Mouse (Mus musculus) hindbrain, embryonic 12.5 days (tissue): ENCODE measurements around the gene Dph1. TPM values are rescaled to one million over a fixed set of nuclear protein-coding genes. Genes with fewer than 3 reads are reported as not detected.
A peak's percentile ranks its signal among the peaks of the same experiment; 100 is the strongest.

Experiments
- ATAC-seq: fragments of 200-750 bp; cut with Nextera tagmentation; 2 replicates; pipeline ENCODE4 v1.8.0; 2017; ENCODE audit warnings: moderate TSS enrichment; ENCODE audit not compliant: low FRiP score
- H3K27ac ChIP-seq: fragments of 300-500 bp; sonication (generic); 2 replicates; pipeline ENCODE4 v1.5.1; 2016; ENCODE audit warnings: mild to moderate bottlenecking
- H3K27me3 ChIP-seq: fragments of 300-500 bp; sonication (generic); 2 replicates; pipeline ENCODE4 v1.6.1; 2016; ENCODE audit warnings: mild to moderate bottlenecking
- H3K36me3 ChIP-seq: fragments of 300-500 bp; sonication (generic); 2 replicates; pipeline ENCODE4 v1.6.1; 2016; ENCODE audit warnings: mild to moderate bottlenecking
- H3K4me1 ChIP-seq: fragments of 300-500 bp; sonication (generic); 2 replicates; pipeline ENCODE4 v1.6.1; 2016
- H3K4me2 ChIP-seq: fragments of 300-500 bp; sonication (generic); replicated peaks from 2 replicates; pipeline ENCODE4 v1.6.1; 2016; ENCODE audit warnings: mild to moderate bottlenecking
- H3K4me3 ChIP-seq: fragments of 300-500 bp; sonication (generic); 2 replicates; pipeline ENCODE4 v1.5.1; 2016; ENCODE audit warnings: mild to moderate bottlenecking
- H3K9ac ChIP-seq: fragments of 300-500 bp; sonication (generic); 2 replicates; pipeline ENCODE4 v1.6.1; 2016; ENCODE audit warnings: mild to moderate bottlenecking, moderate library complexity
- H3K9me3 ChIP-seq: fragments of 300-500 bp; sonication (generic); replicated peaks from 2 replicates; pipeline ENCODE4 v1.6.1; 2016; ENCODE audit warnings: mild to moderate bottlenecking
- WGBS: fragments of 180-500 bp; shearing (Covaris S2); methylation state at CpG from one replicate; pipeline ENCODE4 v1.1.7; 2016; 5-methylcytosine and 5-hydroxymethylcytosine counted together
- polyA plus RNA-seq: library from polyadenylated mRNA; unstranded; fragments of >200 nt; fragmentation: Nextera tagmentation; extraction: Ambion mirVana; gene quantifications from 2 replicates; pipeline ENCODE4 v1.2.1, GENCODE M21; 2016

The Dph1 gene
- polyA plus RNA-seq, 1 experiment from 2014 or later: 18.6 TPM

GRCm38 (mm10) chr11:75147846-75148168 lies 43.2 kb downstream of the Dph1 start:
- Histone ChIP-seq H3K27ac (peak overlapping the region; percentile 82), H3K9me3 (no peaks in the 10 kb centered on the region), H3K27me3 (no peaks in the 10 kb centered on the region), H3K36me3 (peaks cover 33% of the 10 kb centered on the region), H3K4me2 (no peak overlapping the region), H3K9ac (0 out of 2 replicates have a peak overlapping the region, but pooled peaks have one; percentile 10), H3K4me3 (no peak overlapping the region), H3K4me1 (peaks cover 20% of the 10 kb centered on the region)
- peak; percentile 52; the same call in 1 of the 2 replicates for ATAC-seq
- 39% methylated on average over 3 of the region's 3 CpGs for WGBS

GRCm38 (mm10) chr11:75147106-75147845 lies 43.8 kb downstream of the Dph1 start:
- Histone ChIP-seq H3K4me2 (no peak overlapping the region), H3K9me3 (no peaks in the 10 kb centered on the region), H3K27me3 (no peaks in the 10 kb centered on the region), H3K9ac (0 out of 2 replicates have a peak overlapping the region, but pooled peaks have one; percentile 10), H3K27ac (peak overlapping the region; percentile 82), H3K36me3 (peaks cover 34% of the 10 kb centered on the region), H3K4me1 (peaks cover 20% of the 10 kb centered on the region), H3K4me3 (no peak overlapping the region)
- ATAC-seq: peak; percentile 83
- WGBS: 47% methylated on average over 11 of the region's 11 CpGs

- H3K27me3 ChIP-seq: no peaks in the 10 kb centered on the region
- ATAC-seq: no peak
- H3K9me3 ChIP-seq: no peaks in the 10 kb centered on the region
- peaks cover 22% of the 10 kb centered on the region for H3K4me1 ChIP-seq
- no peak overlapping the region for H3K27ac ChIP-seq
- H3K4me2 ChIP-seq: no peak overlapping the region
- 75% methylated on average over 2 of the region's 2 CpGs for WGBS
- no peak overlapping the region for H3K9ac ChIP-seq
- H3K36me3 ChIP-seq: peaks cover 31% of the 10 kb centered on the region
- no peak overlapping the region for H3K4me3 ChIP-seq
Observed at GRCm38 (mm10) chr11:75145841-75146240, 45.2 kb downstream of the Dph1 start.

GRCm38 (mm10) chr11:75142749-75143148 lies 48.3 kb downstream of the Dph1 start:
- H3K27me3 ChIP-seq: no peaks in the 10 kb centered on the region
- H3K27ac ChIP-seq: no peak overlapping the region
- peaks cover 29% of the 10 kb centered on the region for H3K4me1 ChIP-seq
- 92% methylated on average over 4 of the region's 4 CpGs for WGBS
- no peak overlapping the region for H3K4me3 ChIP-seq
- peaks cover 39% of the 10 kb centered on the region for H3K36me3 ChIP-seq
- no peaks in the 10 kb centered on the region for H3K9me3 ChIP-seq
- no peak for ATAC-seq
- no peak overlapping the region for H3K9ac ChIP-seq
- H3K4me2 ChIP-seq: no peak overlapping the region

- ATAC-seq: no peak
- 53% methylated on average over 1 of the region's 1 CpGs for WGBS
- H3K9ac ChIP-seq: no peak overlapping the region
- no peaks in the 10 kb centered on the region for H3K27me3 ChIP-seq
- H3K36me3 ChIP-seq: peaks cover 45% of the 10 kb centered on the region
- no peaks in the 10 kb centered on the region for H3K9me3 ChIP-seq
- H3K4me1 ChIP-seq: peaks cover 21% of the 10 kb centered on the region
- no peak overlapping the region for H3K27ac ChIP-seq
- no peak overlapping the region for H3K4me3 ChIP-seq
- no peak overlapping the region for H3K4me2 ChIP-seq
Observed at GRCm38 (mm10) chr11:75141913-75142312, 49.1 kb downstream of the Dph1 start.

- Histone ChIP-seq H3K27me3 (no peaks in the 10 kb centered on the region), H3K9ac (no peak overlapping the region), H3K4me3 (no peak overlapping the region), H3K4me2 (no peak overlapping the region), H3K9me3 (no peaks in the 10 kb centered on the region), H3K4me1 (peaks cover 19% of the 10 kb centered on the region), H3K36me3 (peaks cover 45% of the 10 kb centered on the region), H3K27ac (no peak overlapping the region)
- 88% methylated on average over 3 of the region's 3 CpGs for WGBS
- no peak for ATAC-seq
Observed at GRCm38 (mm10) chr11:75141038-75141437, 50.0 kb downstream of the Dph1 start.

GRCm38 (mm10) chr11:75140431-75140830 lies 50.6 kb downstream of the Dph1 start:
- Histone ChIP-seq H3K36me3 (peaks cover 45% of the 10 kb centered on the region), H3K4me3 (no peak overlapping the region), H3K4me2 (no peak overlapping the region), H3K27ac (peak overlapping the region; percentile 52; the same call in 1 of the 2 replicates), H3K9ac (no peak overlapping the region), H3K9me3 (no peaks in the 10 kb centered on the region), H3K27me3 (no peaks in the 10 kb centered on the region), H3K4me1 (peaks cover 19% of the 10 kb centered on the region)
- ATAC-seq: no peak
- 75% methylated on average over 5 of the region's 5 CpGs for WGBS

- ATAC-seq: no peak
- no peaks in the 10 kb centered on the region for H3K27me3 ChIP-seq
- peak overlapping the region; percentile 52 for H3K27ac ChIP-seq
- peaks cover 26% of the 10 kb centered on the region for H3K4me1 ChIP-seq
- no peak overlapping the region for H3K4me3 ChIP-seq
- peaks cover 39% of the 10 kb centered on the region for H3K36me3 ChIP-seq
- WGBS: 47% methylated on average over 11 of the region's 11 CpGs
- no peak overlapping the region for H3K4me2 ChIP-seq
- no peak overlapping the region for H3K9ac ChIP-seq
- no peaks in the 10 kb centered on the region for H3K9me3 ChIP-seq
Observed at GRCm38 (mm10) chr11:75139122-75139963, 51.7 kb downstream of the Dph1 start.

- H3K4me2 ChIP-seq: no peak overlapping the region
- H3K36me3 ChIP-seq: peaks cover 17% of the 10 kb centered on the region
- WGBS: 63% methylated on average over 5 of the region's 5 CpGs
- H3K27ac ChIP-seq: no peak overlapping the region
- no peak overlapping the region for H3K9ac ChIP-seq
- peaks cover 32% of the 10 kb centered on the region for H3K4me1 ChIP-seq
- ATAC-seq: no peak
- no peaks in the 10 kb centered on the region for H3K27me3 ChIP-seq
- H3K9me3 ChIP-seq: no peaks in the 10 kb centered on the region
- H3K4me3 ChIP-seq: no peak overlapping the region
Observed at GRCm38 (mm10) chr11:75136666-75137398, 54.2 kb downstream of the Dph1 start.

GRCm38 (mm10) chr11:75135358-75135757 lies 55.7 kb downstream of the Dph1 start:
- no peak for ATAC-seq
- Histone ChIP-seq H3K4me3 (no peak overlapping the region), H3K9ac (no peak overlapping the region), H3K27ac (0 out of 2 replicates have a peak overlapping the region, but pooled peaks have one; percentile 4), H3K27me3 (no peaks in the 10 kb centered on the region), H3K4me1 (peaks cover 30% of the 10 kb centered on the region), H3K4me2 (no peak overlapping the region), H3K36me3 (peaks cover 12% of the 10 kb centered on the region; the same call in 1 of the 2 replicates), H3K9me3 (no peaks in the 10 kb centered on the region)
- WGBS: 94% methylated on average over 4 of the region's 4 CpGs

- no peaks in the 10 kb centered on the region for H3K9me3 ChIP-seq
- WGBS: 79% methylated on average over 5 of the region's 5 CpGs
- no peak overlapping the region for H3K4me2 ChIP-seq
- peaks cover 24% of the 10 kb centered on the region for H3K4me1 ChIP-seq
- H3K9ac ChIP-seq: no peak overlapping the region
- no peak overlapping the region for H3K4me3 ChIP-seq
- no peaks in the 10 kb centered on the region for H3K27me3 ChIP-seq
- peaks cover 11% of the 10 kb centered on the region; the same call in 1 of the 2 replicates for H3K36me3 ChIP-seq
- H3K27ac ChIP-seq: no peak overlapping the region
- no peak for ATAC-seq
Observed at GRCm38 (mm10) chr11:75134485-75135068, 56.5 kb downstream of the Dph1 start.
